Mouse (Mus musculus): ENCODE measurements around the gene Gm42417.

DNA sequence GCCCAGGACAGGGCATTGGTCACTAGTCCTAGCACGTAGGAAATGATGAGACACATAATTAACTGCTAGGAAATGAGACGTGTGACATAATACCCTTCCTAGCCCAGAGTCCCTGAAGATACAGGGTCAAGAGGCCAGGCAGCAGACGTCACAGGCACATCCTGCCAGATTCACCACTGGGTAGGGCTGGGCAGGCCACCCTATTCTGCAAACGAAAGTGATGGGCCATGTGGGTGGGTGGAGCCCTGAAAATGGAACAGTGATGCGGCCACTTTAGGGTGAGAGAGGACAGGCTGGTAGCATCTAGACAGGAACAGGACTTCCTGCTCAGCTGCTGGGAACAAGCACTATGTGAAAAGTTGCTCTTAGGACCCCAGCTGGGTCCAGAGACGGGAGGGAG lies 32.4 kb upstream of the Gm42417 start:
- TF ChIP-seq CTCF (IDR thresholded peaks at IDR 0.05; ENCODE audit: control insufficient read depth, insufficient read depth, insufficient replicate concordance, low read depth, low read length) (no peak), POLR2A (IDR thresholded peaks at IDR 0.05; ENCODE audit: control insufficient read depth, low read depth, low read length) (no peak)
